Mouse (Mus musculus): ENCODE measurements around the gene Id3.

The Id3 gene

GRCm38 (mm10) chr4:136148342-136149044, 5.2 kb downstream of the Id3 start:
- DNase-seq: peak; percentile 75

DNA sequence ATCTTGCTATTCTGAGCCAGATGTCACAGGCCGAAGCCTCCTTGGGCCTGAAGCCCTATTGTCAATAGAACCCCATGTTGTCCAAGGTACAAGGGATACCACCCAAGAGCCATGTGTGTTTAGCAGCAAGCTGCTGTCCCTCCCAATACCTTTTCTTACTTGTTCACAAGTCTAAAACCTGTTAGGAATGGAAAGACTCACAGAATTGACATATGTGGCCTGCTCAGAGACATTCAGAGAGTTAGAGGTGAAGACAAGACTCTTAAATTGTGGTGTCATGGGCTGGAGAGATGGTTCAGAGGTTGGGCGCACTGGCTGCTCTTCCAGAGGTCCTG, 5.7 kb downstream of the Id3 start:
- DNase-seq: peak; percentile 50

GRCm38 (mm10) chr4:136149734-136150133, 6.4 kb downstream of the Id3 start:
- peak; percentile 72 for DNase-seq

- DNase-seq: no peak
These were observed 7.3 kb downstream of the Id3 start for GRCm38 (mm10) chr4:136150596-136150995.

DNA sequence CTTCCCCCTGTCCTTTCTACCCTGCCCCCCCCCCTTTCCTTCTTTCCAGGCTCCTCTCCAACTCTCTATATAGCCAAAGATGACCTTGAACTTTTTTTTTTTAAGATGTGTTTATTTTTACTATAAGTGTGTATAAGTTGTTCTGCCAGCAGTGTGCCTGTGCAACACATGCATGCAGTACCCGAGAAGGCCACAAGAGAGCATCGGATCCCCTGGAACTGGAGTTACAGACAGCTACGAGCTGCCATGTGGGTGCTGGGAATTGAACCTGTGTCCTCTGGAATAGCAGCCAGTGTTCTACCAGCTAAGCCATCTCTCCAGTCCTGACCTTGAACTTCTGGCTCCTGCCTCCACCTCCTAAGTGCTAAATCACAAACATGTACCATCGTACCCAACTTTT, 9.5 kb downstream of the Id3 start:
- DNase-seq: peak; percentile 34

DNA sequence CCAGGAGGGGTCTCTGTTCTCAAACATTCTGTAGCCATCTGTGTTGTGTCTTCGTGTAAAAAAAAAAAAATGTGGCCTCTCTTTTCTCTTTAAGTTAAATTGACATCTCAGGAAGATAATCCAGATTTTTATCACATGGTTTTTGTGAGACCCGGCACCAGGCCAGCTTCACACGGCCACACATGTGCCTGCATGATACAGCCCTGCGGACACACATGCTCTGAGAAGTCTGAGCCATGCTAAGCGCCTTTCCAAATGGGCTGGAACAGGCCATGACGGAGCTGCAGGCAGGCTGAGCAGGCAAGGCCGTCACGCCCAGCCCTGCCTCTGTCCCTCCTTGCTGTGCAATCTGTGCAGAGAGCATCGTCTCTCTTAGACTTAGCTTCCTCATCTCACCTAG, 11.2 kb downstream of the Id3 start:
- no peak for DNase-seq

DNA sequence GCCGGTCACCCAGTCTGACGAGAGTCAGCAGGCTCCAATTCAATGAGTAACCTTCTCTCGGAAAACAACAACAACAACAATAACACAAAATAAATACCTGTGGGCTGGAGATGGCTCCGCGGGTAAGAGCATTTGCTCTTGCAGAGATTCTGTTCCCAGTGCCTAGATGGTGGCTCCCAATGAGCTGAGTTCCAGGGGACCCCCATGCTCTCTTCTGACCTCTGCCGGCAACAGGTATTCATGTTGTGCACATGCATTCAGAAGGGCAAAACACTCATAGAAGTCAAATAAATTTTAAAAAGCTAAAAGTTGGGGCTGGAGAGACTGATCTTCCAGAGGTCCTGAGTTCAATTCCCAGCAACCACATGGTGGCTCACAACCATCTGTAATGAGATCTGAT, 15.2 kb downstream of the Id3 start:
- peak; percentile 69 for DNase-seq

DNA sequence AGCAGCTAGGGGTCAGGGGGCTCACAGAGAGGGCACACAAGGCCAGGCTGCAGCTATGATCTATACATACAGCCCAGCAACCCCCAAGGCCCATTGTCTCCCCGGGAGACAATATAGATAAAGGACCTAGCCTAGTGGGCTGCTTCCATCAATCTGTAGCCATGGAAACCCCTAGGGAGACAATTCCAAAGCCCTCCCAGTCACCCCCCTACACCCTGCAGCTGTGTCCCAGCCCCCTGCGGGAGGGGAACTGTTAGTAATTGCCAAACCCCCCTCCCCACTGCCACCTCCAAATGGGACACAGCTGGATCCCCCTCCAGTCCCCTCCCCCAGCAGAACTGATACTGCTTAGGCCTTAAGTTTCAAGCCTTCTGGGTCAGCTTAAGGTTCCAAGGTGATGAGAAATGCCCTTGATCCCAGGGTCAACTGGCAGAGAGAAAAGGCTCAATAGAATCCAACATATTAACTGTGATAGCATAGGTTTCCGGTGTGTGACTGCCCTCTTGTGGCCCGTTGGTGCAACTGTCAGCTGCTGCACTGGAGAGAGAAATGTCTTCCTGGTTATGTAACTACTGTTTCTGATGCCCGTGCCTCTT, 16.6 kb downstream of the Id3 start:
- peak; percentile 82 for DNase-seq

GRCm38 (mm10) chr4:136163448-136163847, 20.2 kb downstream of the Id3 start:
- DNase-seq: peak; percentile 94

GRCm38 (mm10) chr4:136164981-136165380, 21.7 kb downstream of the Id3 start:
- no peak for DNase-seq

DNA sequence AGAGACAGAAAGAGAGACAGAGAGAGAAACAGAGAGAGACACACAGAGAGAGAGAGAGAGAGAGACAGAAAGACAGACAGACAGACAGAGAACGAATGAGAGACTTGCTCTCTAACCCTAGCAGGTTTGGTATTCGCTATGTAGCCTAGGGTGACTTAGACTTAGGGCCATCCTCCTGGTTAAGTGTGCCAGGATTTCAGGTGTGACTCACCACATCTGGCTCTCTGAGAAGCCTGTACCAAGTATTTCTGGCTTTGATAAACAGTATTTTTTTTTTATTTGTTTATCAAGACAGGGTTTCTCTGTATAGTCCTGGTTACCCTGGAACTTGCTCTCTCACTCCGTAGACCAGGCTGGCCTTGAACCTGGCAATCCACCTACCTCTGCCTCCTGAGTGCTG, 24.4 kb downstream of the Id3 start:
- DNase-seq: no peak

- DNase-seq: no peak
These were observed 27.1 kb downstream of the Id3 start for GRCm38 (mm10) chr4:136170401-136170800.

DNA sequence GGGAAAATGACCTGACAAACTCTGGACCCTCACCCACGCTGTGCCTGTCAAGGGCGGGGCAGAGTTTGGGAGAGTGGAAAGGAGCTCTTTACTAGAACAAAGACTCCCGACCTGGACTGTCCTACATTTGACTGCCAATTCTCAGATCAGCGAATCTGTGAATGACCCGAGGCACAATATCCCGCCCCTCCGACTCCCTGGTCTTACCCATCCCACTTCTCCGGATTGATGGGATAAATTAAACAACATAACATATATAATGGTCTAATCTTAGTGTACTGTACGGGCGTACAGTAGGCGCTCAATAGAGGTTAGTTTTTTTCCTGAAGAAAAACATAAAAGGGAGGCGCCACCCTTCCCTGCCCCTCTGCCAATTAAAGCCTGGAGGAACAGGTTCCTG, 28.2 kb downstream of the Id3 start:
- DNase-seq: no peak

GRCm38 (mm10) chr4:136172011-136172541, 28.8 kb downstream of the Id3 start, which contains the start of gene E2f2:
Gene E2f2, plus strand, starts transcription at chr4:136172394.
- peak; percentile 77 for DNase-seq

DNA sequence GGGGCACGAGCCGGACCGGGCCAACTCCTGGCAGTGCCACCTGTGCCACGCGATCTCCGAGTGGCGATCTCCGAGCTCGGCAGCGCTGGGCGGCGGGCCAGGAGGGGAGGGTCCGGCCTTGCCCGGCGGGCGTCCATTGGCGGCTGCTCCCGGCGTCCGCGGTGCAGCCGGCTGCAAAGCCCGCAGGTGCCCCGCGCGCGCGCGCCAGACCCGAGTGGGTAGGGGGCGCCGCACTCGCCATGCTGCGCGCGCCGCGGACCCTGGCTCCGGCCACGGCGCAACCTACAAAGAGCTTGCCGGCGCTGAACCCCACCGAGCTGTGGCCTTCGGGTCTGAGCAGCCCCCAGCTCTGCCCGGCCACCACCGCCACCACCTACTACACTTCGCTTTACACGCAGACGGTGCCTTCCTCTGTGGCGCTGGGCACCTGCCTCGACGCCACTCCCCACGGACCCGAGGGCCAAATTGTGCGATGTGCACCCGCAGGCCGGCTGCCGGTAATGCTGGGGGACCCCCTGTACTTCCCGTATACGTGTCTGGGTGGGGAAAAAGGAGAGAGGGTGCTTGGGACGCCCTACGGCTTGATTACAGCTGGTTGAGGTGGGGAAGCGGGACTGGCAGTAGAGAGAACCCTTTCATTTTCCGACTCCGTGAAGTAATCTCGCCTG, 29.4 kb downstream of the Id3 start:
- peak; percentile 73 for DNase-seq

- no peak for DNase-seq
These were observed 30.0 kb downstream of the Id3 start for GRCm38 (mm10) chr4:136173210-136173715.

DNA sequence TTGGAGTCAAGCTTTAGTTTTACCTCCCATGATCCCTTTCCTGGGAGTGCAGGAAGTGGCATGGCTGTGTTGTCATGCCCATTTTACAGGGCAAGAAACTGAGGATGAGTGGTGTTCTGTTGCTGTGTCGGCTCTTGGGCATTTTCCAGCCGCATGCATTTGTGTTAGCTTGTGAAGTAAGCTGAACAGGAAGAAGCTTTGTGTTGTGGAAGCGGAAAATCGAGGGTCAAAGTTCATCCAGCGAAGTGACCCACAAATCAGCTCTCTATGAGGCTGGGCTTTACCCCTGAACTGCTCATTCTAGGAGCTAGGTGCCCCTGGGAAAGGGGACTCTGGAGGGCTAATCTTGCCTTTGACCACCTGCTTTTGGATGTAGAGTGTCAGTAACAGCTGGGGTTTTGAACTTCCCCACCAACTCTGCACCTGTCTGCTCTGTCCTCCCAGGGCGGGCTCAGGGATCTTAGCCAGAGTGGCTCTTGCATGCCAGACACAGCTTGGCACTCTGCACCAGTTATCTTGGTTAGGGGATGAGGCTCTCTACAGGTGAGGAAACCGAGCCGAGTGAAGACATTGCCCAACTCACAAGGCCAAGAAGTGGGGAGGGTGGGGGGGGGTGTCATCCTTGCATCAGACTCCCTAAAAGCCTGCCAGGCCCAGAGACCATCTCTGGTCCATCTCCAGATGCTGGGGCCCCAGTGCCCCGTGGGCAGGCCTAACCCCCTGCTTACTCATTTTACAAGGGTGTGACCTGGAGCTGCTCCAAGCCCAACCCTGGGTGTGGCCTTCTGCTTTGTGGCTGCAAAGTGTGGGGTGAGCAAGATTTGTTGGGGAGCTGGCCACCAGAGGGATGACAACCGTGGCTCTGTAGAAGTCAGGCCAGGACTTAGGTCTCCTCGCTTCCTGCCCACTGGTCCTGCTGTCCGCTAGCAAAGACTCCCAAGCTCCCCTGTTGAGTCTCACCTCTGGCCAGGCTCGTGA, 31.2 kb downstream of the Id3 start:
- DNase-seq: peak; percentile 66

DNA sequence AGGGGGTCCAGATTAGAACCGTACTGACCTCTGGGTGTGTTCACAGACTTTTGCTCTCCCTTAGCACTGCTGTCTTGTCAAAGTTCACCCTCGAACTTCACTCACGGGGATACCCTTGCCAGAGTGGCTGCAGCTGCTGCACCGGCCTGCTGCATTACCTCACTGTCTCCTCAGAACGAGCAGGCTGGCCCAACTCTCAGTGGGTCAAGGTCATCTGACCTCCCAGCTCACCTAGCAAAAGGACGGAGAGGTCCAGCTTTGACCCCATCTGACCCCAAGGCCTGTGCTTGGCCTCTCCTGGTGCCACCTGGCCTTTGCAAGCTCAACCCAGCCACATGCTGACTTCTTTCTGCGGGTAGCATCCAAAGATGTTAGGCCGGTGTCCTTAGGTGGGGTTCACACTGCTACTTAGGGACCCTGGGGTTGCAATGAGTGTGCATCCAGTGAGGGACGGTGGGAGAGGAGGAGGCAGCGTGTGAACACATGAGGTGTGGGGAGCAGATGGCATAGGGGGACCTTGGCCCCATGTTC, 32.8 kb downstream of the Id3 start:
- peak; percentile 52 for DNase-seq

DNA sequence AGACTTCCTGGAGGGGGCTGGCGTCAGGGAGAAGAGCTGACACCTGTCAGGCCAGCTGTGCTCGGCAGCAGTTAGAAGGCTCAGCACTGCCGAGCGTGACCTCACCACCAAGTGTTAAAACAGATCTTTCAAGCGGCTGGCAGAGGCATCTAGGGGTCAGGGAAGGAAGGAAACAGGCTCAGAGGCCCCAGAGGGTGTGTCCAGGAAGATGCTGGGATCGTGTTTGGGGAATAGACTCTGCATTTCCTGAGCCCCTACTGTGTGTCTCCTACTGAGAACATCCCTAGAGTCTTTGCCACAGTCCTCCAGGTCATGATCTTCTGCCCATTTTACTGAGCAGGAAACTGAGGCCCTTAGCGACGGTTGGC, 33.9 kb downstream of the Id3 start:
- peak; percentile 78 for DNase-seq

DNA sequence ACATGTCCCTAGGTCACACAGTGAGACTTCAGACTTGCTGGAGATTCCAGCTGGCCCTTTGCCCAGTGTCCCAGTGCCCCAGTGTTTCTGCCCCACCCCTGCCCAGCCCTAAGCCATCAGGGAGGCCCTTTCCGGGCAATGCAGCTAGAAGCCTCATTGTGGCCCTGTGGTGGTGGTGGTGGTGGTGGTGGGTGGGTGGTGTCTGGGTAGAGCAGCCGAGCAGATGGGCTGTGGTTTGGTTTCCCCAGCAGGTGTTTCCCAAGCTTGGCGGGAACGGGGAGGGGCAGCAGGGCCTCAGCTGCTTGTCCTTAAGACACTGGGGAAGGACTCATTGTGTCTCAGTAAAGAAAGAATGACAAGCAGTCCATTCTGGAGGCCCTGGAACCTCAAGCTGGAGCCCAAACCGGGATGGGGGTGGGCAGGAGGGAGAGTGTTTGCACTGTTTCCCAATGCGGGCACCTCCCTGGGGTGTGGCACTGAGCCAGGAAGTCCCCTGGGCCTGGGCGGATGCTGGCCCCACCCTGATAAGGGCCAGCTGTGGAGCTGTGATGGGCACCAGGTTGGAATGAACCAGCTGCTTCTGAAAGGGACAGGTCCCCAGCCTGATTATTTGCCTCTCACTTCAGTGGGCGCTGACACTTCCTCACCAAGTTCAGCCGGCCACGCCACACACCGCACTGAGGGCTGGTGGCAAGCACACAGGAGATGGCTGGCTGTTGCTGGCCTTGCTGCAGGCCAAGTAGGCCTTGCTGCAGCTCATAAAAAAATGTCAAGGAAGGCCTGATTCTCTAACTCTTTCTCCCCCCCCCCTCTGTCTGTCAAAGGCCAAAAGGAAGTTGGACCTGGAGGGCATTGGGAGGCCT, 34.5 kb downstream of the Id3 start:
- peak; percentile 89 for DNase-seq

DNA sequence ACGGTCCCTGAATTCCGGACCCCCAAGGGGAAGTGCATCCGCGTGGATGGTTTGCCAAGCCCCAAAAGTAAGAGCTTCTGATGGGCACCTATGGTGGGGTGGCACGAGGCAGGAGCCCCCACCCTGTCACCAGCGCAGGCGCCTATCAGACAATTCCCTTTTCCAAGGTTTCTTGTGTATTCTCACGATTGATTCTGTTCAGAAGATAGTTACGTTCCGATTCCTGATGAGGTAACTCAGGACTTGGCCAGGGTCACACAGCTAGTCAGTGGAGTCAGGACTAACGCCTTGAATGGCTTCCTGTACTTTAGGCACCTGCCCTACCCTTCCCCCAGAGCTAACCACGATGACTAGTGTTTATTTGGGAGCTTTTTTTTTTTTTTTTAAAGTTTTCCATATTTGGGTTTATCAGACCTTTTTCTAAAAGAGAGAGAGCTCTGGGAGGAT, 35.2 kb downstream of the Id3 start:
- DNase-seq: peak; percentile 59
